20 mouse cellular contexts compared by ENCODE assay signal in genomic region chr10:60762126-60762525, GRCm38 (mm10).
"Had no signal": no experiment of that assay in that cellular context is flagged by ENCODE, and none has a peak within 500 bp of the region (broad histone marks: within the 10 kb centered on the region; RNA-seq: fewer than 3 reads in every experiment).

No protein-coding gene starts in this region.

- H3K36me3 ChIP-seq: liver, embryonic 12.5 days; liver, embryonic 15.5 days; midbrain, embryonic 10.5 days; neural tube, embryonic 13.5 days had no signal

- H3K27ac ChIP-seq: kidney, postnatal 0 days; layer of hippocampus, adult 2 months; limb, embryonic 10.5 days; limb, embryonic 13.5 days; liver, embryonic 12.5 days; liver, embryonic 15.5 days; midbrain, embryonic 10.5 days; midbrain, embryonic 13.5 days; neural tube, embryonic 13.5 days had no signal

- H3K4me1 ChIP-seq: limb, embryonic 10.5 days; limb, embryonic 13.5 days; liver, embryonic 12.5 days; liver, embryonic 15.5 days; midbrain, embryonic 10.5 days; midbrain, embryonic 13.5 days; neural tube, embryonic 13.5 days had no signal

- H3K4me2 ChIP-seq: limb, embryonic 13.5 days; liver, embryonic 12.5 days; liver, embryonic 15.5 days; midbrain, embryonic 13.5 days; neural tube, embryonic 13.5 days had no signal

- ATAC-seq: inflammation-experienced regulatory T-cells, adult 6 months; liver, embryonic 12.5 days; midbrain, embryonic 13.5 days; midbrain, embryonic 16.5 days had no signal

- DNase-seq: kidney, adult 2 months; kidney, postnatal 25 days; layer of hippocampus, adult 9-11 months; liver; lung, adult 18-20 months; lung, postnatal 14 days; thymus, postnatal 25 days had no signal

- H3K4me3 ChIP-seq: layer of hippocampus, adult 2 months; limb, embryonic 10.5 days; limb, embryonic 13.5 days; liver, embryonic 12.5 days; liver, embryonic 15.5 days; megakaryocyte, embryonic 14.5 days; midbrain, embryonic 10.5 days; midbrain, embryonic 13.5 days; myocyte; neural tube, embryonic 13.5 days had no signal

- H3K9ac ChIP-seq: limb, embryonic 13.5 days; liver, embryonic 12.5 days; liver, embryonic 15.5 days; midbrain, embryonic 13.5 days; neural tube, embryonic 13.5 days had no signal

- H3K9me3 ChIP-seq: limb, embryonic 10.5 days; limb, embryonic 13.5 days; liver, embryonic 15.5 days; midbrain, embryonic 13.5 days; neural tube, embryonic 13.5 days had no signal

- H3K27me3 ChIP-seq: limb, embryonic 13.5 days; liver, embryonic 15.5 days; neural tube, embryonic 13.5 days had no signal
